Mouse (Mus musculus): ENCODE results near the gene Prpf40a.

Prpf40a gene

GRCm38 (mm10) chr2:53106056-53106455 lies 85.0 kb downstream of the Prpf40a start:
- DNase-seq (ENCODE audit: low read depth, low spot score) = no peak

- no peak for DNase-seq (ENCODE audit: low read depth, low spot score)
Observed at GRCm38 (mm10) chr2:53105408-53105807, 85.7 kb downstream of the Prpf40a start.

GRCm38 (mm10) chr2:53102901-53103300 lies 88.2 kb downstream of the Prpf40a start:
- DNase-seq (ENCODE audit: low read depth, low spot score) = no peak

GRCm38 (mm10) chr2:53101885-53102740 lies 89.0 kb downstream of the Prpf40a start:
- DNase-seq (ENCODE audit: low read depth, low spot score) = no peak

GRCm38 (mm10) chr2:53100093-53100492 lies 91.0 kb downstream of the Prpf40a start:
- DNase-seq (ENCODE audit: low read depth, low spot score) = no peak

- no peak for DNase-seq (ENCODE audit: low read depth, low spot score)
Observed at GRCm38 (mm10) chr2:53095489-53095888, 95.6 kb downstream of the Prpf40a start.

- DNase-seq (ENCODE audit: low read depth, low spot score) = no peak
Observed at GRCm38 (mm10) chr2:53095031-53095430, 96.1 kb downstream of the Prpf40a start.

- DNase-seq (ENCODE audit: low read depth, low spot score) = no peak
Observed at GRCm38 (mm10) chr2:53088744-53089143, 102.3 kb downstream of the Prpf40a start.

- DNase-seq (ENCODE audit: low read depth, low spot score) = no peak
Observed at GRCm38 (mm10) chr2:53085617-53086202, 105.4 kb downstream of the Prpf40a start.

Data from c-Kit-negative CD71-positive TER-119-positive erythroid progenitor cells, embryonic 14.5 days (primary cell).